Mouse (Mus musculus): ENCODE measurements around the gene Prickle2. TPM values are rescaled to one million over a fixed set of nuclear protein-coding genes. Genes with fewer than 3 reads are reported as not detected.

Prickle2 gene
- polyA plus RNA-seq, 1 experiment = 0.02 TPM

DNA sequence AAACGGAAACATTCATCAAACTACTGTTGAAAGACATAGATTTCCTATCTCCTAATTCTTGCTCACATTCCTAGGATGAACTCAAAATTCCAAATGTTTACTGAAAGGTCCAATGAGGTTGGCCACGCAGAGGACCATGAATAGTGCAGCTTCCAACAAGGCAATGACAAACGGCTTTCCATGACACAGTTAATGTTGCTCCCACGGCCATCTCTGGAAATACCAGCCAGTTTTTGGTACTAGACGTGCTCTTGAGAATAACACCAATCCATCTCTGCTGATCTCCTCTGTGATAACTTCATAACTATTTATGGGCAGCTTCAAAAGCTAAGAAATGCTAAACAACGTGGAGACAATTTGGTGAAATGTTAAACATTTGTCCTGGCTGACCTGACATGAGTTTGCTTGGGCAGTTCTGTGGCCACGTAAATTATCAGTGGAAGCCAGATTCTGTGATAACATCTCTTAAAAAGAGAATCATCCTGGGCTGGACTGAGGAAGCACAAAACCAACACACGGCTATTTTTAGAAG, 31.5 kb downstream of the Prickle2 start:
- TF ChIP-seq MYOG (IDR thresholded peaks at IDR 0.05; ENCODE audit: control insufficient read depth in 1 of 3, insufficient read depth in 1 of 3, insufficient read length in 2 of 3, low read depth in 2 of 3) = no peak
- no peak for TF ChIP-seq REST (IDR thresholded peaks at IDR 0.05; ENCODE audit: insufficient read depth, insufficient read length)
- TF ChIP-seq POLR2AphosphoS2 (IDR thresholded peaks at IDR 0.05; ENCODE audit: insufficient read length, low read depth) = no peak
- TF ChIP-seq TCF12 (IDR thresholded peaks at IDR 0.05; ENCODE audit: insufficient read depth, poor library complexity, severe bottlenecking) = no peak
- TF ChIP-seq MYOD1 (IDR thresholded peaks at IDR 0.05; ENCODE audit: control insufficient read depth in 1 of 3, insufficient read length in 2 of 3, low read depth in 2 of 3) = no peak

DNA sequence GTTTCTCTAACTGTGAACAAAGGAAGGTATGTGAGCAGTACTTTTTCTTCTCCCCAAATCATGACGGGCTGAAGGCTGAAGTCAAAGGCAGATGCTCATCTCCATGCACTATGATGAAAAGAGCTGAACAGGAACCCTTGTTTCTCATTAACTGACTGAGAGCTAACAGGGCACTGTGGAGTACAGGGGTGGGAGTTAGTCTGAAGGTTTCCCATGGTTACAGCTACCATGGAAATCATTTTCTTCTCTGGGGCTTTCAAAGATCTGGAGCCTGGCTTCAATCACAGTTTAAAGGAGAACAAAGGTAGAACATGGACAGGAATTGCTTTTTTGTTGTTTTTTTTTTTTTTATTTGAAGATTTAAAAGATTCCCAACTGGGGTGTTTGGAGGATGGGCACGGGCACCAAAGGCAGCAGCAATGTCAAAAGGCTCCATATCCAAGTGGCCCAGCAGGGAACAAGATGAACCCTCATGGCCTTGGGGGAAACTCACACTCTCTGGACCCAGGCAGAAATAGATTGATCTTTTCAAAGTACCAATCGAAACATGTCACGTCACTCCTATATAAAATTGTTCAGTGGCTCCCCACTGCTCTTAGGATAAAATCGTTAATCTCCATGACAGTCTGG, 35.3 kb downstream of the Prickle2 start:
- Histone ChIP-seq H3K79me2 (ENCODE audit: control insufficient read depth, insufficient read depth) (no peaks in the 10 kb centered on the region), H3K4me3 (no peak overlapping the region), H3K4me2 (ENCODE audit: low read depth) (no peak overlapping the region), H3K27me3 (ENCODE audit: control insufficient read depth, insufficient read depth, insufficient read length) (no peaks in the 10 kb centered on the region), H3ac (ENCODE audit: control insufficient read depth, insufficient read length) (no peak overlapping the region), H3K36me3 (ENCODE audit: control insufficient read depth, insufficient read depth) (no peaks in the 10 kb centered on the region)
- TF ChIP-seq USF1 (IDR thresholded peaks at IDR 0.05; ENCODE audit: low read depth) (no peak), TCF12 (IDR thresholded peaks at IDR 0.05; ENCODE audit: insufficient read depth, poor library complexity, severe bottlenecking) (no peak), E2F4 (IDR thresholded peaks at IDR 0.05; ENCODE audit: insufficient read depth) (no peak), MYOD1 (IDR thresholded peaks at IDR 0.05; ENCODE audit: control insufficient read depth in 1 of 3, insufficient read length in 2 of 3, low read depth in 2 of 3) (no peak), SRF (IDR thresholded peaks at IDR 0.05; ENCODE audit: control insufficient read depth, insufficient read length, low read depth) (no peak), CEBPB (IDR thresholded peaks at IDR 0.05; ENCODE audit: insufficient read depth, poor library complexity, severe bottlenecking) (no peak), POLR2AphosphoS2 (IDR thresholded peaks at IDR 0.05; ENCODE audit: insufficient read length, low read depth) (no peak), MYOG (IDR thresholded peaks at IDR 0.05; ENCODE audit: control insufficient read depth in 1 of 3, insufficient read depth in 1 of 3, insufficient read length in 2 of 3, low read depth in 2 of 3) (no peak), TCF3 (IDR thresholded peaks at IDR 0.05; ENCODE audit: insufficient read length, low read depth) (no peak), REST (IDR thresholded peaks at IDR 0.05; ENCODE audit: insufficient read depth, insufficient read length) (no peak), POLR2A (IDR thresholded peaks at IDR 0.05; ENCODE audit: insufficient read length, low read depth) (no peak)

More for the DNA sequence above, 31.5 kb downstream of the Prickle2 start:
- no peak overlapping the region for H3ac ChIP-seq (ENCODE audit: control insufficient read depth, insufficient read length)
- no peaks in the 10 kb centered on the region for H3K79me2 ChIP-seq (ENCODE audit: control insufficient read depth, insufficient read depth)
- H3K27me3 ChIP-seq (ENCODE audit: control insufficient read depth, insufficient read depth, insufficient read length) = no peaks in the 10 kb centered on the region
- no peak overlapping the region for H3K4me2 ChIP-seq (ENCODE audit: low read depth)
- no peak overlapping the region for H3K4me3 ChIP-seq
- no peaks in the 10 kb centered on the region for H3K36me3 ChIP-seq (ENCODE audit: control insufficient read depth, insufficient read depth)

DNA sequence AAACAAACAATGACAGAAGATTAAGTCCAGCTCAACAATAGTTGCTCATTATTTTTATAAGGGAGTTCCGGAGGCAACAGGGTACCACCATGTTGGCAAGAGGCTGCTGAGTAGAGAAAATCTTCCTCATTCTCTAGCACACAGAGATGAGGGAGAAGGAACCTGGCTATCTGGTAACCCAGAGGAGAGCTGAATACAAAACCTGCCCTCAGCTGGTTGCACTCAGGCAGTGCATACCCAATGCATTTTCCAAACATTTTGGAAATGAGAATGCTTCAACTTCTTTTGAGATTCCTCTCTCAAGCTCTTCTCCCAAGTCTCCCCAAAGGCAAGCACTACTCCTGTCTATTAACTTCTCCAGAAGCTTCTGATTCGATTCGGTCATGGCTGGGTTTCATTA, 36.3 kb downstream of the Prickle2 start:
- Histone ChIP-seq H3ac (ENCODE audit: control insufficient read depth, insufficient read length) (no peak overlapping the region), H3K79me2 (ENCODE audit: control insufficient read depth, insufficient read depth) (no peaks in the 10 kb centered on the region)
- no peak for TF ChIP-seq REST (IDR thresholded peaks at IDR 0.05; ENCODE audit: insufficient read depth, insufficient read length)
- TF ChIP-seq MAX (IDR thresholded peaks at IDR 0.05; ENCODE audit: low read depth) = no peak
- TF ChIP-seq TCF3 (IDR thresholded peaks at IDR 0.05; ENCODE audit: insufficient read length, low read depth) = no peak
- TF ChIP-seq MYOD1 (IDR thresholded peaks at IDR 0.05; ENCODE audit: control insufficient read depth in 1 of 3, insufficient read length in 2 of 3, low read depth in 2 of 3) = no peak
- TF ChIP-seq POLR2A (IDR thresholded peaks at IDR 0.05; ENCODE audit: insufficient read length, low read depth) = no peak
- no peak for TF ChIP-seq SRF (IDR thresholded peaks at IDR 0.05; ENCODE audit: control insufficient read depth, insufficient read length, low read depth)
- no peak for TF ChIP-seq USF1 (IDR thresholded peaks at IDR 0.05; ENCODE audit: low read depth)
- TF ChIP-seq CEBPB (IDR thresholded peaks at IDR 0.05; ENCODE audit: insufficient read depth, poor library complexity, severe bottlenecking) = no peak
- TF ChIP-seq MYOG (IDR thresholded peaks at IDR 0.05; ENCODE audit: control insufficient read depth in 1 of 3, insufficient read depth in 1 of 3, insufficient read length in 2 of 3, low read depth in 2 of 3) = no peak
- no peak for TF ChIP-seq POLR2AphosphoS2 (IDR thresholded peaks at IDR 0.05; ENCODE audit: insufficient read length, low read depth)
- no peak for TF ChIP-seq TCF12 (IDR thresholded peaks at IDR 0.05; ENCODE audit: insufficient read depth, poor library complexity, severe bottlenecking)
- TF ChIP-seq E2F4 (IDR thresholded peaks at IDR 0.05; ENCODE audit: insufficient read depth) = no peak

DNA sequence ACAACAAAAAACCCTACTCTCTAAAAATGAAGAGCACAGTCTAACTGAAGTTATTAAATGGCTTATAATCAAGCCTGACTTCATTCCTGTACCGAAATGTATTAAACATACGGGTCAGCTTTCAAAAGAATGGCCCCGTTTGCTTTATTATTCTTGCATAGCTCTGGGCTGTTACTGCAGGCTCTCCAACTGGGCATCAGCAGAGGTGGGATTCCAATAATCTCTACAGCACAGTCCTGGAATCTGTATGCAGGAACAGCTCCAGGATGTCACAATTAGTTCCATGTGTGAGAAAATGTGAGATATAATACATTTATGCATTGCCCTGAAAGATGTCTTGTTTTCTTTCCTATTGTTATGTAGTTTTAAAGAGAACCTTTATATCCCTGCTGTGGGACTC, 38.4 kb downstream of the Prickle2 start:
- Histone ChIP-seq H3K79me2 (ENCODE audit: control insufficient read depth, insufficient read depth) (no peaks in the 10 kb centered on the region), H3K27me3 (ENCODE audit: control insufficient read depth, insufficient read depth, insufficient read length) (no peaks in the 10 kb centered on the region), H3K4me2 (ENCODE audit: low read depth) (no peak overlapping the region), H3K4me3 (no peak overlapping the region), H3ac (ENCODE audit: control insufficient read depth, insufficient read length) (no peak overlapping the region), H3K36me3 (ENCODE audit: control insufficient read depth, insufficient read depth) (no peaks in the 10 kb centered on the region)
- TF ChIP-seq TCF12 (IDR thresholded peaks at IDR 0.05; ENCODE audit: insufficient read depth, poor library complexity, severe bottlenecking) (no peak), MYOD1 (IDR thresholded peaks at IDR 0.05; ENCODE audit: control insufficient read depth in 1 of 3, insufficient read length in 2 of 3, low read depth in 2 of 3) (no peak), SRF (IDR thresholded peaks at IDR 0.05; ENCODE audit: control insufficient read depth, insufficient read length, low read depth) (no peak), MAX (IDR thresholded peaks at IDR 0.05; ENCODE audit: low read depth) (no peak), TCF3 (IDR thresholded peaks at IDR 0.05; ENCODE audit: insufficient read length, low read depth) (no peak), POLR2A (IDR thresholded peaks at IDR 0.05; ENCODE audit: insufficient read length, low read depth) (no peak), CEBPB (IDR thresholded peaks at IDR 0.05; ENCODE audit: insufficient read depth, poor library complexity, severe bottlenecking) (no peak), E2F4 (IDR thresholded peaks at IDR 0.05; ENCODE audit: insufficient read depth) (no peak), MYOG (IDR thresholded peaks at IDR 0.05; ENCODE audit: control insufficient read depth in 1 of 3, insufficient read depth in 1 of 3, insufficient read length in 2 of 3, low read depth in 2 of 3) (no peak), REST (IDR thresholded peaks at IDR 0.05; ENCODE audit: insufficient read depth, insufficient read length) (no peak), POLR2AphosphoS2 (IDR thresholded peaks at IDR 0.05; ENCODE audit: insufficient read length, low read depth) (no peak), USF1 (IDR thresholded peaks at IDR 0.05; ENCODE audit: low read depth) (no peak)

More for the DNA sequence above, 36.3 kb downstream of the Prickle2 start:
- no peak overlapping the region for H3K4me3 ChIP-seq
- H3K36me3 ChIP-seq (ENCODE audit: control insufficient read depth, insufficient read depth) = no peaks in the 10 kb centered on the region
- no peak overlapping the region for H3K4me2 ChIP-seq (ENCODE audit: low read depth)
- no peaks in the 10 kb centered on the region for H3K27me3 ChIP-seq (ENCODE audit: control insufficient read depth, insufficient read depth, insufficient read length)
